Mouse (Mus musculus) ES-E14 (cell line): ENCODE data around the gene Cyth1.

Experiments used
- HCFC1 ChIP-seq: IDR thresholded peaks from 2 replicates; pipeline ENCODE4 v1.6.1; 2012; ENCODE audit warnings: low read length, inconsistent platforms, borderline replicate concordance; ENCODE audit not compliant: insufficient read depth
- MAFK ChIP-seq: IDR thresholded peaks from 2 replicates; pipeline ENCODE4 v1.6.1; 2014; ENCODE audit warnings: mild to moderate bottlenecking, low read depth, low read length, inconsistent platforms; ENCODE audit not compliant: insufficient read depth
- ZC3H11A ChIP-seq: IDR thresholded peaks from 2 replicates; pipeline ENCODE4 v1.6.1; 2012; ENCODE audit warnings: low read depth, mild to moderate bottlenecking, inconsistent platforms, low read length, borderline replicate concordance
- ZNF384 ChIP-seq: IDR thresholded peaks from 2 replicates; pipeline ENCODE4 v1.6.1; 2012; ENCODE audit warnings: low read depth, low read length, inconsistent platforms

DNA sequence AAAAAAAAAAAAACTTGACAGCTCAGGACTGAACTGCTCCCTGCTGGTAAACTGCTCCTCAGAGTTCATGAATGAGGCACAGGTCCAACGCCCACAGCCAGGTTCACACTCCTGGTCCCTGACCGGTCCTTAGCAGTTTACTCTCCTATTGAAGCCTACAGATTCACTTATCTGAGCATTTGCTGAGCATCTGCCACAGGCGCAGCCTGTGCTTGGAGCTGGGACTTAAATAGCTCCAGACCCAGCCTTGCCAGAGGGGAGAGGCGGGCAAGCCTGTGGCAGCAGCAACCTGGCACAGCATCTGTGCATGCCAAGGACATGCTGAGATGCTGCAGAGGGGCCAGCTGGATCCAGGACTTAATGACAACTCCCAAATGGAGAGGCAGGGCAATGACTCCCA lies 38.3 kb downstream of the Cyth1 start:
- TF ChIP-seq HCFC1 (no peak), ZNF384 (no peak), ZC3H11A (no peak), MAFK (no peak)
